In genomic region chr13:59453582-59453981, GRCm38 (mm10) we compare ENCODE assay signal across 8 mouse cellular contexts.
DNase-seq lines count a peak whose midpoint lies in the region; ATAC-seq and TF ChIP-seq lines count a peak whose summit lies in the region.

No protein-coding gene starts in this region.

- no peak for ATAC-seq in forebrain, embryonic 16.5 days

- H3K9ac ChIP-seq in forebrain, embryonic 16.5 days (replicated peaks; ENCODE audit: low read depth, low read length) = no peak overlapping the region

- peaks cover 25% of the 10 kb centered on the region for H3K4me1 ChIP-seq in forebrain, embryonic 10.5 days
- peaks cover 9% of the 10 kb centered on the region; the same call in 1 of the 2 replicates for H3K4me1 ChIP-seq in forebrain, embryonic 16.5 days (replicated peaks; ENCODE audit: control insufficient read depth, insufficient read depth, low read length)

- no peak overlapping the region for H3K4me3 ChIP-seq in forebrain, embryonic 10.5 days
- no peak overlapping the region for H3K4me3 ChIP-seq in forebrain, embryonic 16.5 days (replicated peaks; ENCODE audit: low read length)
- no peak overlapping the region for H3K4me3 ChIP-seq in layer of hippocampus, adult 2 months

- WGBS in forebrain, embryonic 10.5 days = 83% methylated on average over 6 of the region's 6 CpGs
- 59% methylated on average over 6 of the region's 6 CpGs for WGBS in forebrain, embryonic 16.5 days

- H3K36me3 ChIP-seq in forebrain, embryonic 10.5 days (replicated peaks) = 0 out of 2 replicates have a peak, but pooled peaks cover 3% of the 10 kb centered on the region
- peaks cover 7% of the 10 kb centered on the region for H3K36me3 ChIP-seq in forebrain, embryonic 16.5 days (ENCODE audit: control insufficient read depth, insufficient read depth)

- H3K4me2 ChIP-seq in forebrain, embryonic 16.5 days (ENCODE audit: low read length) = no peak overlapping the region

- TF ChIP-seq CTCF in layer of hippocampus, adult 2 months (conservative IDR thresholded peaks at IDR 0.05) = no peak

- H3K27me3 ChIP-seq in forebrain, embryonic 10.5 days (ENCODE audit: poor library complexity, severe bottlenecking) = no peaks in the 10 kb centered on the region
- H3K27me3 ChIP-seq in forebrain, embryonic 16.5 days (replicated peaks; ENCODE audit: control insufficient read depth, insufficient read depth, low read length) = no peaks in the 10 kb centered on the region

- H3K27ac ChIP-seq in forebrain, embryonic 10.5 days = peak overlapping the region; percentile 40; the same call in 1 of the 2 replicates
- H3K27ac ChIP-seq in forebrain, embryonic 16.5 days (ENCODE audit: low read length) = no peak overlapping the region
- H3K27ac ChIP-seq in layer of hippocampus, adult 2 months = 0 out of 2 replicates have a peak overlapping the region, but pooled peaks have one; percentile 32

- H3K9me3 ChIP-seq in forebrain, embryonic 10.5 days = no peaks in the 10 kb centered on the region
- no peaks in the 10 kb centered on the region for H3K9me3 ChIP-seq in forebrain, embryonic 16.5 days (ENCODE audit: control insufficient read depth, low read length)

- DNase-seq in forebrain, embryonic 10.5 days (ENCODE audit: extremely low spot score, low spot score) = no peak
- DNase-seq in layer of hippocampus, adult 2 months (ENCODE audit: low spot score in 2 of 2) = no peak
- DNase-seq in layer of hippocampus, adult 18-20 months (ENCODE audit: low spot score in 2 of 2) = no peak
- peak; percentile 48 to 53 for DNase-seq in cerebellum, postnatal 10 days
- peak; percentile 28 for DNase-seq in kidney, postnatal 10 days
- DNase-seq in ovary, adult 18-20 months (ENCODE audit: low spot score) = no peak
- DNase-seq in spleen, postnatal 14 days (ENCODE audit: low spot score in 2 of 2) = no peak

Comparison
In these comparisons a context has a peak if more than half of its experiments do, and no peak if none do; other contexts are left out.
1. DNase-seq: peak in cerebellum, postnatal 10 days (2 of 2) and kidney, postnatal 10 days (single experiment); none in forebrain, embryonic 10.5 days (single experiment), layer of hippocampus, adult 2 months (0 of 2), layer of hippocampus, adult 18-20 months (0 of 2), ovary, adult 18-20 months (single experiment) and spleen, postnatal 14 days (0 of 2).